8 mouse cellular contexts compared by ENCODE assay signal in genomic region chr17:70963546-70963945, GRCm38 (mm10). TPM values are rescaled to one million over a fixed set of nuclear protein-coding genes. Genes with fewer than 3 reads are reported as not detected.
DNase-seq lines count a peak whose midpoint lies in the region; ATAC-seq lines count a peak whose summit lies in the region.
"Not testable (repeated sequence)": the region's sequence is repeated elsewhere in the genome, so short reads cannot be mapped to it uniquely, and the experiment has no call there.

No protein-coding gene starts in this region.

- not testable (repeated sequence) for H3K27ac ChIP-seq in ES-E14 (ENCODE audit: insufficient read depth, low read depth, low read length, poor library complexity, severe bottlenecking); hindbrain, embryonic 10.5 days; neural tube, embryonic 15.5 days (replicated peaks)

- not testable (repeated sequence) for H3K4me1 ChIP-seq in ES-E14 (ENCODE audit: control insufficient read depth in 2 of 2, insufficient read depth in 2 of 2, low read length in 2 of 2, poor library complexity in 1 of 2); neural tube, embryonic 15.5 days
- peaks cover 16% of the 10 kb centered on the region for H3K4me1 ChIP-seq in hindbrain, embryonic 10.5 days (replicated peaks)

- H3K4me3 ChIP-seq in ES-E14 (ENCODE audit: insufficient read depth in 1 of 2, low read depth in 1 of 2, low read length in 2 of 2, poor library complexity in 1 of 2, severe bottlenecking in 1 of 2); hindbrain, embryonic 10.5 days; neural tube, embryonic 15.5 days (replicated peaks): not testable (repeated sequence)

- H3K36me3 ChIP-seq in ES-E14 (ENCODE audit: control insufficient read depth, insufficient read depth, low read length, poor library complexity, severe bottlenecking); hindbrain, embryonic 10.5 days; neural tube, embryonic 15.5 days: not testable (repeated sequence)

- H3K9ac ChIP-seq in ES-E14 (ENCODE audit: insufficient read depth, low read depth, low read length, poor library complexity, severe bottlenecking); neural tube, embryonic 15.5 days (replicated peaks): not testable (repeated sequence)

- WGBS in hindbrain, embryonic 10.5 days: 76% methylated on average over 13 of the region's 13 CpGs
- WGBS in neural tube, embryonic 15.5 days: 70% methylated on average over 13 of the region's 13 CpGs

- DNase-seq in ES-E14 (ENCODE audit: low read depth, low spot score): peak; percentile 39
- DNase-seq in cerebellum, adult 8-10 months: peak; percentile 91
- peak; percentile 61 to 96 for DNase-seq in frontal cortex, postnatal 10 days (ENCODE audit: low spot score in 2 of 2)
- peak; percentile 58 for DNase-seq in hindbrain, embryonic 10.5 days (ENCODE audit: low spot score)
- peak; percentile 91 to 99 for DNase-seq in layer of hippocampus, adult 8-10 months (ENCODE audit: low spot score in 2 of 2)
- peak; percentile 89 for DNase-seq in lung, adult 18-20 months
- DNase-seq in thymus, postnatal 0 days (ENCODE audit: low spot score): peak; percentile 50

- not testable (repeated sequence) for H3K9me3 ChIP-seq in ES-E14 (ENCODE audit: control insufficient read depth, insufficient read depth, low read depth, low read length); hindbrain, embryonic 10.5 days; neural tube, embryonic 15.5 days (replicated peaks)

- peak; percentile 100 for ATAC-seq in neural tube, embryonic 15.5 days (ENCODE audit: low FRiP score)

- H3K27me3 ChIP-seq in hindbrain, embryonic 10.5 days (ENCODE audit: insufficient read depth, poor library complexity, severe bottlenecking); neural tube, embryonic 15.5 days (replicated peaks): not testable (repeated sequence)

- in situ Hi-C loops in ES-E14 (cut with MboI; ENCODE audit: low sequenced_read_pairs in 2 of 2, unreplicated experiment in 2 of 2): not testable (repeated sequence)

- not testable (repeated sequence) for H3K4me2 ChIP-seq in neural tube, embryonic 15.5 days

RNA-seq across cellular contexts. Expression of gene Myom1, which starts 38.9 kb away (rescaled TPM):
- 2.4 and 3.3 TPM in 2 replicates for total RNA-seq in ES-E14 (2012; rRNA removed)
- 0.99 and 2.7 TPM in 2 replicates for polyA plus RNA-seq in hindbrain, embryonic 10.5 days (2016; fragmentation: Nextera tagmentation; extraction: Ambion mirVana)
- total RNA-seq in layer of hippocampus, adult 8-10 months (2022): 1 to 10 TPM; 2.3 to 4.2 (median 3.0) TPM
- 3.3 and 3.6 TPM in 2 replicates for polyA plus RNA-seq in neural tube, embryonic 15.5 days (2015; fragmentation: Nextera tagmentation; extraction: Ambion mirVana)
- 1.2 and 1.4 TPM in 2 replicates for polyA plus RNA-seq in thymus, postnatal 0 days (2015; fragmentation: Nextera tagmentation; extraction: Ambion mirVana)

RNA-seq across cellular contexts. Expression of gene Myl12a, which starts 39.1 kb away (rescaled TPM):
- total RNA-seq in ES-E14 (2012; rRNA removed): 344 and 460 TPM in 2 replicates
- 427 and 441 TPM in 2 replicates for polyA plus RNA-seq in hindbrain, embryonic 10.5 days (2016; fragmentation: Nextera tagmentation; extraction: Ambion mirVana)
- total RNA-seq in layer of hippocampus, adult 8-10 months (2022): 10 to 100 TPM; 37.7 to 54.5 (median 41.8) TPM
- 103 and 187 TPM in 2 replicates for polyA plus RNA-seq in neural tube, embryonic 15.5 days (2015; fragmentation: Nextera tagmentation; extraction: Ambion mirVana)
- polyA plus RNA-seq in thymus, postnatal 0 days (2015; fragmentation: Nextera tagmentation; extraction: Ambion mirVana): 587 and 594 TPM in 2 replicates

Comparison
In these comparisons a context has a peak if more than half of its experiments do, and no peak if none do; other contexts are left out.
1. DNase-seq: peak in every context shown above with its lines; median percentile 95 in layer of hippocampus, adult 8-10 months; 91 in cerebellum, adult 8-10 months; 89 in lung, adult 18-20 months; 78 in frontal cortex, postnatal 10 days; 58 in hindbrain, embryonic 10.5 days; 50 in thymus, postnatal 0 days; 39 in ES-E14.